10 mouse cellular contexts compared by ENCODE assay signal in the genomic region with DNA sequence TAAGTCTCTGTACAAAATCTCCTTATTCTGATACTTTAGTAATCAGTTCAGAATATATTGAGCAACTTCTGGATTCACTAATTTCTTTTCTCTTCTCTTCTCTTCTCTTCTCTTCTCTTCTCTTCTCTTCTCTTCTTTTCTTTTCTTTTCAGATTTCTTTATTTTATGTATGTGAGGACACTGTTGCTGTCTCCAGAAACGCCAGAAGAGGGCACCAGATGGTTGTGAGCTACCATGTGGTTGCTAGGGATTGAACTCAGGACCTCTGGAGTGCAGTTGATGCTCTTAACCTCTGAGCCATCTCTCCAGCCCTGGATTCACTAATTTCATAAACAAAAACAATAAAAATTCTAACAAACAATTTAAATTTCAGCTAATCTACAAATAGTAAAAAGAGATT. TPM values are rescaled to one million over a fixed set of nuclear protein-coding genes. Genes with fewer than 3 reads are reported as not detected.
DNase-seq lines count a peak whose midpoint lies in the region; ATAC-seq and TF ChIP-seq lines count a peak whose summit lies in the region.
"Had no signal": no experiment of that assay in that cellular context is flagged by ENCODE, and none has a peak within 500 bp of the region (broad histone marks: within the 10 kb centered on the region; RNA-seq: fewer than 3 reads in every experiment).

No protein-coding gene starts in this region.

- H3K27me3 ChIP-seq in neural tube, embryonic 15.5 days (replicated peaks): no peaks in the 10 kb centered on the region
- H3K27me3 ChIP-seq in hindbrain, postnatal 0 days (ENCODE audit: insufficient read depth, low read length): no peaks in the 10 kb centered on the region

- H3K4me3 ChIP-seq in neural tube, embryonic 15.5 days (replicated peaks): no peak overlapping the region
- H3K4me3 ChIP-seq in bone marrow, adult 2 months (replicated peaks; ENCODE audit: control insufficient read depth, low read depth, low read length): no peak overlapping the region
- H3K4me3 ChIP-seq in hindbrain, postnatal 0 days (ENCODE audit: low read length): no peak overlapping the region

- DNase-seq in frontal cortex, postnatal 25 days (ENCODE audit: low spot score in 2 of 2): peak; percentile 42 to 49
- DNase-seq in neural tube, embryonic 10.5 days (ENCODE audit: extremely low spot score, low spot score): peak; percentile 30
- peak; percentile 69 for DNase-seq in hindbrain, postnatal 0 days (ENCODE audit: low spot score)
- DNase-seq in lung, postnatal 14 days: peak; percentile 74
- peak; percentile 38 to 47 for DNase-seq in thymus, postnatal 36 days

- no peak overlapping the region for H3K27ac ChIP-seq in neural tube, embryonic 15.5 days (replicated peaks)
- no peak overlapping the region; the same call in 1 of the 2 replicates for H3K27ac ChIP-seq in bone marrow, adult 2 months (ENCODE audit: control insufficient read depth, insufficient read depth, low read depth, low read length, poor library complexity)
- no peak overlapping the region for H3K27ac ChIP-seq in hindbrain, postnatal 0 days

- no peaks in the 10 kb centered on the region for H3K4me1 ChIP-seq in neural tube, embryonic 15.5 days
- peaks cover 1% of the 10 kb centered on the region for H3K4me1 ChIP-seq in bone marrow, adult 2 months (ENCODE audit: control insufficient read depth, insufficient read depth, low read length)
- no peaks in the 10 kb centered on the region for H3K4me1 ChIP-seq in hindbrain, postnatal 0 days (ENCODE audit: insufficient read depth, low read length)

- WGBS in neural tube, embryonic 15.5 days: 0% methylated on average over 1 of the region's 1 CpGs
- 0% methylated on average over 1 of the region's 1 CpGs for WGBS in bone marrow, adult 2 months
- 0% methylated on average over 1 of the region's 1 CpGs for WGBS in hindbrain, postnatal 0 days

- no peaks in the 10 kb centered on the region for H3K36me3 ChIP-seq in neural tube, embryonic 15.5 days
- no peaks in the 10 kb centered on the region for H3K36me3 ChIP-seq in hindbrain, postnatal 0 days (ENCODE audit: insufficient read depth, low read length)

- no peak for TF ChIP-seq POLR2A in bone marrow, adult 2 months (IDR thresholded peaks at IDR 0.05; ENCODE audit: borderline replicate concordance, control insufficient read depth, low read depth, low read length)

- H3K9ac ChIP-seq in neural tube, embryonic 15.5 days (replicated peaks): no peak overlapping the region
- no peak overlapping the region for H3K9ac ChIP-seq in hindbrain, postnatal 0 days (replicated peaks; ENCODE audit: low read length)

- H3K9me3 ChIP-seq in neural tube, embryonic 15.5 days (replicated peaks): no peaks in the 10 kb centered on the region
- peaks cover 2% of the 10 kb centered on the region; the same call in 1 of the 2 replicates for H3K9me3 ChIP-seq in hindbrain, postnatal 0 days (ENCODE audit: low read length)
- H3K9me3 ChIP-seq: megakaryocyte, embryonic 14.5 days had no signal

- ATAC-seq in frontal cortex, adult (ENCODE audit: low TSS enrichment): no peak
- ATAC-seq in neural tube, embryonic 15.5 days (ENCODE audit: low FRiP score): no peak
- ATAC-seq in hindbrain, postnatal 0 days: no peak

- peak; percentile 66 for TF ChIP-seq CTCF in bone marrow, adult 2 months (IDR thresholded peaks at IDR 0.05; ENCODE audit: control insufficient read depth, insufficient read depth, low read length)
- peak; percentile 75 for TF ChIP-seq CTCF in hindbrain, postnatal 0 days (IDR thresholded peaks at IDR 0.05; ENCODE audit: low read depth)

- H3K4me2 ChIP-seq in neural tube, embryonic 15.5 days: no peak overlapping the region
- no peak overlapping the region for H3K4me2 ChIP-seq in hindbrain, postnatal 0 days (ENCODE audit: low read depth, low read length)

RNA-seq across cellular contexts. Expression of gene Csf2rb, which starts 29.4 kb away (rescaled TPM):
- 0.92 and 1.3 TPM in 2 replicates for polyA plus RNA-seq in neural tube, embryonic 15.5 days (2015; fragmentation: Nextera tagmentation; extraction: Ambion mirVana)
- 7.9 and 28.6 TPM in 2 replicates for polyA plus RNA-seq in bone marrow, adult 2 months (2011; ENCODE audit: insufficient read depth, insufficient read length, low replicate concordance, missing spikeins)
- 1.3 and 1.8 TPM in 2 replicates for total RNA-seq in hindbrain, postnatal 0 days (2014; rRNA removed)
- polyA plus RNA-seq in hindbrain, postnatal 0 days (2015; fragmentation: Nextera tagmentation; extraction: Ambion mirVana): 0.75 and 0.87 TPM in 2 replicates

RNA-seq across cellular contexts. Expression of gene Tex33, which starts 40.8 kb away (rescaled TPM):
- polyA plus RNA-seq in neural tube, embryonic 15.5 days (2015; fragmentation: Nextera tagmentation; extraction: Ambion mirVana): not detected in 2 replicates
- polyA plus RNA-seq in bone marrow, adult 2 months (2011; ENCODE audit: insufficient read depth, insufficient read length, low replicate concordance, missing spikeins): not detected in 2 replicates
- not detected in 2 replicates for total RNA-seq in hindbrain, postnatal 0 days (2014; rRNA removed)
- not detected in 2 replicates for polyA plus RNA-seq in hindbrain, postnatal 0 days (2015; fragmentation: Nextera tagmentation; extraction: Ambion mirVana)
- total RNA-seq: hematopoietic stem cell, adult 5-6 weeks had no signal

RNA-seq across cellular contexts. Expression of gene Csf2rb2, which starts 49.4 kb away (rescaled TPM):
- 0.10 and 0.38 TPM in 2 replicates for polyA plus RNA-seq in neural tube, embryonic 15.5 days (2015; fragmentation: Nextera tagmentation; extraction: Ambion mirVana)
- polyA plus RNA-seq in bone marrow, adult 2 months (2011; ENCODE audit: insufficient read depth, insufficient read length, low replicate concordance, missing spikeins): 1.6 and 5.3 TPM in 2 replicates
- 0.07 and 0.10 TPM in 2 replicates for total RNA-seq in hindbrain, postnatal 0 days (2014; rRNA removed)
- 0.18 and 0.21 TPM in 2 replicates for polyA plus RNA-seq in hindbrain, postnatal 0 days (2015; fragmentation: Nextera tagmentation; extraction: Ambion mirVana)

RNA-seq across cellular contexts. Expression of gene Tst, which starts 50.7 kb away (rescaled TPM):
- 16.9 and 37.0 TPM in 2 replicates for polyA plus RNA-seq in neural tube, embryonic 15.5 days (2015; fragmentation: Nextera tagmentation; extraction: Ambion mirVana)
- polyA plus RNA-seq in bone marrow, adult 2 months (2011; ENCODE audit: insufficient read depth, insufficient read length, low replicate concordance, missing spikeins): 14.5 and 23.8 TPM in 2 replicates
- 75.1 and 79.9 TPM in 2 replicates for total RNA-seq in hindbrain, postnatal 0 days (2014; rRNA removed)
- polyA plus RNA-seq in hindbrain, postnatal 0 days (2015; fragmentation: Nextera tagmentation; extraction: Ambion mirVana): 64.4 and 67.0 TPM in 2 replicates

RNA-seq across cellular contexts. Expression of gene Mpst, which starts 51.3 kb away (rescaled TPM):
- polyA plus RNA-seq in neural tube, embryonic 15.5 days (2015; fragmentation: Nextera tagmentation; extraction: Ambion mirVana): 3.2 and 3.8 TPM in 2 replicates
- 49.5 and 50.1 TPM in 2 replicates for polyA plus RNA-seq in bone marrow, adult 2 months (2011; ENCODE audit: insufficient read depth, insufficient read length, low replicate concordance, missing spikeins)
- total RNA-seq in hindbrain, postnatal 0 days (2014; rRNA removed): 95.4 and 114 TPM in 2 replicates
- 3.7 and 5.3 TPM in 2 replicates for polyA plus RNA-seq in hindbrain, postnatal 0 days (2015; fragmentation: Nextera tagmentation; extraction: Ambion mirVana)
